Mouse (Mus musculus) hindbrain, embryonic 12.5 days (tissue): ENCODE measurements around the gene Plin4. TPM values are rescaled to one million over a fixed set of nuclear protein-coding genes. Genes with fewer than 3 reads are reported as not detected.
A peak's percentile ranks its signal among the peaks of the same experiment; 100 is the strongest.
"Not testable (repeated sequence)": the region's sequence is repeated elsewhere in the genome, so short reads cannot be mapped to it uniquely, and the experiment has no call there.

Experiments
- ATAC-seq: fragments of 200-750 bp; cut with Nextera tagmentation; 2 replicates; pipeline ENCODE4 v1.8.0; 2017; ENCODE audit warnings: moderate TSS enrichment; ENCODE audit not compliant: low FRiP score
- H3K27ac ChIP-seq: fragments of 300-500 bp; sonication (generic); 2 replicates; pipeline ENCODE4 v1.5.1; 2016; ENCODE audit warnings: mild to moderate bottlenecking
- H3K27me3 ChIP-seq: fragments of 300-500 bp; sonication (generic); 2 replicates; pipeline ENCODE4 v1.6.1; 2016; ENCODE audit warnings: mild to moderate bottlenecking
- H3K36me3 ChIP-seq: fragments of 300-500 bp; sonication (generic); 2 replicates; pipeline ENCODE4 v1.6.1; 2016; ENCODE audit warnings: mild to moderate bottlenecking
- H3K4me1 ChIP-seq: fragments of 300-500 bp; sonication (generic); 2 replicates; pipeline ENCODE4 v1.6.1; 2016
- H3K4me2 ChIP-seq: fragments of 300-500 bp; sonication (generic); replicated peaks from 2 replicates; pipeline ENCODE4 v1.6.1; 2016; ENCODE audit warnings: mild to moderate bottlenecking
- H3K4me3 ChIP-seq: fragments of 300-500 bp; sonication (generic); 2 replicates; pipeline ENCODE4 v1.5.1; 2016; ENCODE audit warnings: mild to moderate bottlenecking
- H3K9ac ChIP-seq: fragments of 300-500 bp; sonication (generic); 2 replicates; pipeline ENCODE4 v1.6.1; 2016; ENCODE audit warnings: mild to moderate bottlenecking, moderate library complexity
- H3K9me3 ChIP-seq: fragments of 300-500 bp; sonication (generic); replicated peaks from 2 replicates; pipeline ENCODE4 v1.6.1; 2016; ENCODE audit warnings: mild to moderate bottlenecking
- WGBS: fragments of 180-500 bp; shearing (Covaris S2); methylation state at CpG from one replicate; pipeline ENCODE4 v1.1.7; 2016; 5-methylcytosine and 5-hydroxymethylcytosine counted together
- polyA plus RNA-seq: library from polyadenylated mRNA; unstranded; fragments of >200 nt; fragmentation: Nextera tagmentation; extraction: Ambion mirVana; gene quantifications from 2 replicates; pipeline ENCODE4 v1.2.1, GENCODE M21; 2016

Plin4 gene
- polyA plus RNA-seq, 1 experiment from 2014 or later, result 0.06 TPM

- H3K4me1 ChIP-seq, result peaks cover 6% of the 10 kb centered on the region
- H3K9me3 ChIP-seq, result no peaks in the 10 kb centered on the region
- H3K4me3 ChIP-seq, result no peak overlapping the region
- H3K27ac ChIP-seq, result no peak overlapping the region
- 94% methylated on average over 14 of the region's 14 CpGs for WGBS
- H3K27me3 ChIP-seq, result no peaks in the 10 kb centered on the region
- H3K36me3 ChIP-seq, result peaks cover 87% of the 10 kb centered on the region
- no peak overlapping the region for H3K4me2 ChIP-seq
- ATAC-seq, result no peak
- H3K9ac ChIP-seq, result no peak overlapping the region
Measured at GRCm38 (mm10) chr17:56069066-56069465, 40.5 kb downstream of the Plin4 start.

- no peak for ATAC-seq
Measured at GRCm38 (mm10) chr17:56066451-56066850, 43.2 kb downstream of the Plin4 start.

GRCm38 (mm10) chr17:56065715-56066114 is 43.9 kb downstream of the Plin4 start:
- H3K4me1 ChIP-seq, H3K4me2 ChIP-seq, H3K27me3 ChIP-seq, H3K27ac ChIP-seq, ATAC-seq, H3K9ac ChIP-seq, H3K4me3 ChIP-seq, H3K9me3 ChIP-seq: not testable (repeated sequence)
- H3K36me3 ChIP-seq, result peaks cover 93% of the 10 kb centered on the region
- 85% methylated on average over 6 of the region's 6 CpGs for WGBS

More at GRCm38 (mm10) chr17:56066451-56066850, 43.2 kb downstream of the Plin4 start:
- Histone ChIP-seq H3K4me1 (no peaks in the 10 kb centered on the region), H3K27ac (no peak overlapping the region), H3K9ac (no peak overlapping the region), H3K4me2 (no peak overlapping the region), H3K27me3 (no peaks in the 10 kb centered on the region), H3K36me3 (peaks cover 96% of the 10 kb centered on the region), H3K9me3 (no peaks in the 10 kb centered on the region), H3K4me3 (no peak overlapping the region)

- no peak for ATAC-seq
- no peaks in the 10 kb centered on the region for H3K27me3 ChIP-seq
- H3K4me3 ChIP-seq, result no peak overlapping the region
- no peak overlapping the region for H3K27ac ChIP-seq
- H3K4me1 ChIP-seq, result no peaks in the 10 kb centered on the region
- H3K4me2 ChIP-seq, result no peak overlapping the region
- peaks cover 89% of the 10 kb centered on the region for H3K36me3 ChIP-seq
- 94% methylated on average over 7 of the region's 7 CpGs for WGBS
- H3K9me3 ChIP-seq, result no peaks in the 10 kb centered on the region
- H3K9ac ChIP-seq, result no peak overlapping the region
Measured at GRCm38 (mm10) chr17:56062081-56062480, 47.5 kb downstream of the Plin4 start.

GRCm38 (mm10) chr17:56057381-56058120 is 52.1 kb downstream of the Plin4 start:
- no peaks in the 10 kb centered on the region for H3K27me3 ChIP-seq
- no peaks in the 10 kb centered on the region for H3K9me3 ChIP-seq
- H3K4me2 ChIP-seq, result no peak overlapping the region
- no peak for ATAC-seq
- WGBS, result 83% methylated on average over 11 of the region's 11 CpGs
- no peaks in the 10 kb centered on the region for H3K4me1 ChIP-seq
- no peak overlapping the region for H3K4me3 ChIP-seq
- H3K36me3 ChIP-seq, result peaks cover 61% of the 10 kb centered on the region
- H3K27ac ChIP-seq, result no peak overlapping the region
- H3K9ac ChIP-seq, result peak overlapping the region; percentile 8; the same call in 1 of the 2 replicates

- WGBS, result 74% methylated on average over 4 of the region's 4 CpGs
- Histone ChIP-seq H3K4me1 (no peaks in the 10 kb centered on the region), H3K4me2 (no peak overlapping the region), H3K9me3 (no peaks in the 10 kb centered on the region), H3K27me3 (no peaks in the 10 kb centered on the region), H3K36me3 (peaks cover 60% of the 10 kb centered on the region), H3K27ac (peak overlapping the region; percentile 23; the same call in 1 of the 2 replicates), H3K9ac (no peak overlapping the region), H3K4me3 (no peak overlapping the region)
- ATAC-seq, result no peak
Measured at GRCm38 (mm10) chr17:56055945-56056678, 53.5 kb downstream of the Plin4 start.

GRCm38 (mm10) chr17:56054938-56055337 is 54.7 kb downstream of the Plin4 start:
- H3K36me3 ChIP-seq, result peaks cover 51% of the 10 kb centered on the region

GRCm38 (mm10) chr17:56051369-56051768 is 58.2 kb downstream of the Plin4 start:
- Histone ChIP-seq H3K27ac (no peak overlapping the region), H3K9me3 (no peaks in the 10 kb centered on the region), H3K36me3 (peaks cover 45% of the 10 kb centered on the region), H3K4me3 (no peak overlapping the region), H3K27me3 (no peaks in the 10 kb centered on the region), H3K4me2 (no peak overlapping the region), H3K4me1 (no peaks in the 10 kb centered on the region), H3K9ac (no peak overlapping the region)
- ATAC-seq, result no peak
- WGBS, result 91% methylated on average over 5 of the region's 5 CpGs

More at GRCm38 (mm10) chr17:56054938-56055337, 54.7 kb downstream of the Plin4 start:
- no peak overlapping the region for H3K27ac ChIP-seq
- H3K4me2 ChIP-seq, result no peak overlapping the region
- no peaks in the 10 kb centered on the region for H3K4me1 ChIP-seq
- no peaks in the 10 kb centered on the region for H3K27me3 ChIP-seq
- no peaks in the 10 kb centered on the region for H3K9me3 ChIP-seq
- H3K4me3 ChIP-seq, result no peak overlapping the region
- ATAC-seq, result no peak
- no peak overlapping the region for H3K9ac ChIP-seq

Other genes with a start within 250 kb of the Plin4 start
- gene Zfp119a, start 230.9 kb downstream of the Plin4 start, polyA plus RNA-seq, result 11.0 and 11.4 TPM in 2 replicates
- gene Zfp959, start 217.7 kb downstream of the Plin4 start, polyA plus RNA-seq, result 13.0 and 15.1 TPM in 2 replicates
- 6.2 and 6.3 TPM in 2 replicates for gene Zfp119b, start 160.3 kb downstream of the Plin4 start, polyA plus RNA-seq
- gene Ebi3, start 157.2 kb downstream of the Plin4 start, polyA plus RNA-seq, result 2.6 and 4.4 TPM in 2 replicates
- gene Yju2, start 150.7 kb downstream of the Plin4 start, polyA plus RNA-seq, result 24.1 and 26.7 TPM in 2 replicates
- gene Shd, start 139.3 kb downstream of the Plin4 start, polyA plus RNA-seq, result 133 and 135 TPM in 2 replicates
- gene Fsd1, start 123.3 kb downstream of the Plin4 start, polyA plus RNA-seq, result 96.4 and 103 TPM in 2 replicates
- gene Stap2, start 104.2 kb downstream of the Plin4 start, polyA plus RNA-seq, result 6.5 and 6.6 TPM in 2 replicates
- 196 and 209 TPM in 2 replicates for gene Mpnd, start 104.1 kb downstream of the Plin4 start, polyA plus RNA-seq
- 141 and 144 TPM in 2 replicates for gene Sh3gl1, start 73.2 kb downstream of the Plin4 start, polyA plus RNA-seq
- 26.8 and 30.2 TPM in 2 replicates for gene Chaf1a, start 69.4 kb downstream of the Plin4 start, polyA plus RNA-seq
- gene Ubxn6, start 34.8 kb downstream of the Plin4 start, polyA plus RNA-seq, result 62.4 and 64.5 TPM in 2 replicates
- gene Hdgfl2, start 30.2 kb downstream of the Plin4 start, polyA plus RNA-seq, result 167 and 177 TPM in 2 replicates
- 0.42 and 0.62 TPM in 2 replicates for gene Plin5, start 7.8 kb upstream of the Plin4 start, polyA plus RNA-seq
- gene Lrg1, start 12.2 kb upstream of the Plin4 start, polyA plus RNA-seq, result 0.25 and 0.27 TPM in 2 replicates
- gene Sema6b, start 30.5 kb upstream of the Plin4 start, polyA plus RNA-seq, result 9.6 and 11.2 TPM in 2 replicates
- 8.4 and 8.9 TPM in 2 replicates for gene Tnfaip8l1, start 52.7 kb upstream of the Plin4 start, polyA plus RNA-seq
- gene Mydgf, start 74.1 kb upstream of the Plin4 start, polyA plus RNA-seq, result 59.2 and 63.0 TPM in 2 replicates
- gene Dpp9, start 109.1 kb upstream of the Plin4 start, polyA plus RNA-seq, result 38.7 and 39.2 TPM in 2 replicates
- 19.5 and 19.8 TPM in 2 replicates for gene Fem1a, start 147.0 kb upstream of the Plin4 start, polyA plus RNA-seq
- 2.3 and 2.5 TPM in 2 replicates for gene Ticam1, start 167.0 kb upstream of the Plin4 start, polyA plus RNA-seq
- gene Plin3, start 183.1 kb upstream of the Plin4 start, polyA plus RNA-seq, result 37.1 and 37.2 TPM in 2 replicates
- gene Arrdc5, start 190.5 kb upstream of the Plin4 start, polyA plus RNA-seq, result not detected in 2 replicates
- gene Uhrf1, start 193.5 kb upstream of the Plin4 start, polyA plus RNA-seq, result 95.7 and 99.9 TPM in 2 replicates
- gene Kdm4b, start 216.3 kb upstream of the Plin4 start, polyA plus RNA-seq, result 75.3 and 86.9 TPM in 2 replicates